Mouse (Mus musculus) CH12.LX (cell line): ENCODE data around the gene Olfr1396. TPM values are rescaled to one million over a fixed set of nuclear protein-coding genes. Genes with fewer than 3 reads are reported as not detected.
A peak's percentile ranks its signal among the peaks of the same experiment; 100 is the strongest.

Experiments used
- DNase-seq: peaks from one replicate; pipeline ENCODE4 v3.0.0-alpha.2; 2013; ENCODE audit errors: extremely low read depth
- H3K27ac ChIP-seq: 2 replicates; pipeline ENCODE4 v1.5.1; 2012; ENCODE audit warnings: low read depth, mild to moderate bottlenecking, control low read depth, moderate library complexity; ENCODE audit not compliant: insufficient read depth
- H3K27me3 ChIP-seq: replicated peaks from 2 replicates; pipeline ENCODE3; 2012; ENCODE audit warnings: inconsistent platforms
- H3K36me3 ChIP-seq, 2 experiments: replicated peaks in 1 of 2; 2 replicates each; pipeline versions ENCODE3 to v1.6.1; 2012; ENCODE audit warnings: inconsistent platforms in 1 of 2, low read length in 1 of 2, mild to moderate bottlenecking in 1 of 2, mixed read lengths in 1 of 2, moderate library complexity in 1 of 2; ENCODE audit not compliant: control insufficient read depth in 1 of 2, insufficient read depth in 1 of 2
- H3K4me1 ChIP-seq, 2 experiments: 2 replicates each; pipeline ENCODE4 v1.6.1; 2012; ENCODE audit warnings: inconsistent platforms in 1 of 2, moderate library complexity in 1 of 2; ENCODE audit not compliant: insufficient read depth in 2 of 2, control insufficient read depth in 1 of 2
- H3K4me2 ChIP-seq: 2 replicates; pipeline ENCODE4 v1.6.1; 2012; ENCODE audit warnings: low read depth, mild to moderate bottlenecking, control low read depth; ENCODE audit not compliant: poor library complexity, insufficient read depth, severe bottlenecking
- H3K4me3 ChIP-seq, 3 experiments: fragments of 150-350 bp in 1 of 3; sonication (generic) in 1 of 3; replicated peaks in 1 of 3; 2 replicates each; pipeline versions ENCODE3 to v1.5.1; 2011 to 2012; ENCODE audit warnings: low read depth in 2 of 3, low read length in 2 of 3, mild to moderate bottlenecking in 2 of 3, moderate library complexity in 2 of 3, control low read depth in 1 of 3, improper control_type of control experiment in 1 of 3, inconsistent platforms in 1 of 3, mixed read lengths in 1 of 3; ENCODE audit not compliant: poor library complexity in 1 of 3
- H3K79me2 ChIP-seq: replicated peaks from 2 replicates; pipeline ENCODE4 v1.6.1; 2012; ENCODE audit warnings: mild to moderate bottlenecking, moderate library complexity; ENCODE audit not compliant: control insufficient read depth, poor library complexity, insufficient read depth, severe bottlenecking; ENCODE audit errors: extremely low read depth
- H3K9ac ChIP-seq: 2 replicates; pipeline ENCODE4 v1.6.1; 2012; ENCODE audit warnings: low read depth, mild to moderate bottlenecking, control low read depth, moderate library complexity; ENCODE audit not compliant: insufficient read depth
- H3K9me3 ChIP-seq: replicated peaks from 2 replicates; pipeline ENCODE3; 2012; ENCODE audit warnings: low read length, inconsistent platforms, mixed read lengths
- CHD2 ChIP-seq: IDR thresholded peaks from 2 replicates; pipeline ENCODE4 v1.6.1; 2011; ENCODE audit warnings: low read length, improper control_type of control experiment
- CTCF ChIP-seq, 2 experiments: IDR thresholded peaks in 1 of 2; conservative IDR thresholded peaks in 1 of 2; 2 replicates each; pipeline ENCODE4 v1.5.1; 2011 to 2012; ENCODE audit warnings: low read depth in 2 of 2, low read length in 2 of 2, improper control_type of control experiment in 1 of 2, inconsistent platforms in 1 of 2, mild to moderate bottlenecking in 1 of 2, moderate library complexity in 1 of 2
- ELF1 ChIP-seq: IDR thresholded peaks from 2 replicates; pipeline ENCODE4 v1.6.1; 2014; ENCODE audit warnings: low read depth, mild to moderate bottlenecking, inconsistent platforms, low read length, improper control_type of control experiment
- GABPA ChIP-seq: IDR thresholded peaks from 2 replicates; pipeline ENCODE4 v1.6.1; 2012; ENCODE audit warnings: low read depth, low read length, improper control_type of control experiment, inconsistent platforms; ENCODE audit not compliant: insufficient replicate concordance
- HCFC1 ChIP-seq: IDR thresholded peaks from 2 replicates; pipeline ENCODE4 v1.6.1; 2012; ENCODE audit warnings: low read depth, mild to moderate bottlenecking, inconsistent platforms, low read length, improper control_type of control experiment
- MXI1 ChIP-seq: IDR thresholded peaks from 2 replicates; pipeline ENCODE4 v1.6.1; 2011; ENCODE audit warnings: mild to moderate bottlenecking, low read depth, low read length, improper control_type of control experiment
- NELFE ChIP-seq: IDR thresholded peaks from 2 replicates; pipeline ENCODE4 v1.6.1; 2011; ENCODE audit warnings: low read depth, low read length, improper control_type of control experiment
- POLR2AphosphoS2 ChIP-seq: IDR thresholded peaks from 2 replicates; pipeline ENCODE4 v1.6.1; 2011; ENCODE audit warnings: low read depth, low read length, improper control_type of control experiment
- RAD21 ChIP-seq: IDR thresholded peaks from 2 replicates; pipeline ENCODE4 v1.6.1; 2011; ENCODE audit warnings: low read depth, mild to moderate bottlenecking, low read length, improper control_type of control experiment, moderate library complexity
- RCOR1 ChIP-seq: conservative IDR thresholded peaks from 2 replicates; pipeline ENCODE4 v1.6.1; 2012; ENCODE audit warnings: low read depth, mild to moderate bottlenecking, inconsistent platforms, low read length, improper control_type of control experiment
- SMC3 ChIP-seq: IDR thresholded peaks from 2 replicates; pipeline ENCODE4 v1.6.1; 2011; ENCODE audit warnings: low read depth, low read length, improper control_type of control experiment
- TCF12 ChIP-seq: IDR thresholded peaks from 2 replicates; pipeline ENCODE4 v1.6.1; 2014; ENCODE audit warnings: low read depth, mild to moderate bottlenecking, inconsistent platforms, low read length, improper control_type of control experiment
- UBTF ChIP-seq: IDR thresholded peaks from 2 replicates; pipeline ENCODE4 v1.6.1; 2012; ENCODE audit warnings: low read depth, mild to moderate bottlenecking, inconsistent platforms, low read length, improper control_type of control experiment, moderate library complexity
- USF2 ChIP-seq: conservative IDR thresholded peaks from 2 replicates; pipeline ENCODE4 v1.6.1; 2011; ENCODE audit warnings: low read depth, low read length, improper control_type of control experiment
- ZC3H11A ChIP-seq: IDR thresholded peaks from 2 replicates; pipeline ENCODE4 v1.6.1; 2012; ENCODE audit warnings: low read depth, mild to moderate bottlenecking, inconsistent platforms, low read length, improper control_type of control experiment
- ZNF384 ChIP-seq: IDR thresholded peaks from 2 replicates; pipeline ENCODE4 v1.6.1; 2012; ENCODE audit warnings: low read depth, low read length, improper control_type of control experiment, inconsistent platforms
- dilution Hi-C: fragments of 300-500 bp; cut with MboI; formaldehyde crosslinking; loops from 2 replicates; pipeline ENCODE4 v1.14.3; 2020; ENCODE audit warnings: low sequenced_read_pairs; ENCODE audit not compliant: extremely low pct_unique_long_range_greater_than_20kb, extremely low pct_ligation_motif_present
- in situ Hi-C: fragments of 300-500 bp; cut with MboI; formaldehyde crosslinking; loops from 3 replicates; pipeline ENCODE4 v1.14.3; 2019; ENCODE audit warnings: low sequenced_read_pairs, low pct_ligation_motif_present, low pct_unique_long_range_greater_than_20kb, mixed read lengths
- polyA plus RNA-seq: library from polyadenylated mRNA; unstranded; fragments of >175 nt; gene quantifications from 2 replicates; pipeline ENCODE4 v1.2.1, GENCODE M21; 2012; ENCODE audit warnings: low read depth; ENCODE audit not compliant: insufficient read length
- total RNA-seq, 2 experiments: library from RNA; depleted of rRNA; stranded (reverse); fragments of 300-350 nt in 1 of 2; fragments of >200 nt in 1 of 2; gene quantifications; 2 replicates each; pipeline ENCODE4 v1.2.3; 2012 to 2014

Gene Olfr1396
- total and polyA plus RNA-seq, 3 experiments = not detected

DNA sequence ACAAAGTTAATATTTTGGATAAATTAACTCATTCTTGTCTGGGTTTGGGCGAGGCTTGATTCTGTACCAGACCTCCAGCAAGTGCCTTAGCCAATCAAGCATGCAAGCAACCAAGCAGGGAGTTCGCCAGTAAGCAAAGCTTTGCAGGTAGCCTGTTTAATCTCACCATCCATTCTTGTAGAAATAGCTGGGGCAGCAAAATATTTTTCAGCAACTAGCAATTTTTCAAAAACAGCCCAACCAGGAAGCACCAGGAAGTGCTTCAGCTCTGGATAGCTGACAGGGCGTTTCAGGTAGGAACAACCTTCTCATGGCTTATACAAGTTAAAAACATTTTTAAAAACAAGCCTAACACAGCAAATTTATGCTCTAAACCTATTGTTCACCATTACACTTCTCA lies 32.8 kb downstream of the Olfr1396 start:
- in situ Hi-C loops = no loop called here

DNA sequence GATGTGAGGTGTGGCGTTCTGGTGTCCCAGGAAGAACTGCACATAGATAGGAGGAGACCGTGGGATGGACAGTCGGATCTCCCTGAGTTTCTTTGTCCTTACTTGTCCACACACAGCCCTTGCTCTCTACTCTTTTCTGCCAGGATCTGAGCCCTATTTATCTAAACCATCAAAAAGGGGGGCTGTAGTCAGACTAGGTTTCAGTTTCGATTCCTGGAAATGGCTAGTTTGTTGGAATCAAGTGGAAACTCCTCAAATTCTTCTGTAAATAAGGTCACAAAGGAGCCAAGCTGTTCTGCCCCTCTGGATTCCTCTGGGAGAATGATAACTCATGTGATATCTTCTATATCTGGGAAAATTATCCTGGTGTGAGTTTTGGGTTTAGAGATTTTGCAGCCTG lies 33.3 kb downstream of the Olfr1396 start:
- Histone ChIP-seq H3K79me2 (no peaks in the 10 kb centered on the region), H3K4me3 (no peak overlapping the region), H3K9me3 (no peaks in the 10 kb centered on the region), H3K36me3 (no peaks in the 10 kb centered on the region), H3K9ac (0 out of 2 replicates have a peak overlapping the region, but pooled peaks have one; percentile 14), H3K4me2 (peak overlapping the region; percentile 49), H3K27me3 (no peaks in the 10 kb centered on the region), H3K4me1 (peaks cover 5 to 44% of the 10 kb centered on the region in 2 experiments), H3K27ac (no peak overlapping the region)
- DNase-seq = no peak
- in situ Hi-C loops (no loop called here), dilution Hi-C loops (no loop called here)
- no peak for TF ChIP-seq NELFE
- no peak for TF ChIP-seq MXI1
- no peak for TF ChIP-seq UBTF
- no peak for TF ChIP-seq ZC3H11A
- TF ChIP-seq SMC3 = no peak
- TF ChIP-seq TCF12 = no peak
- TF ChIP-seq CTCF (conservative IDR thresholded peaks at IDR 0.05 in 1 of 2, IDR thresholded peaks at IDR 0.05 in 1 of 2; ENCODE audit: low read depth in 2 of 2, low read length in 2 of 2) = no peak
- no peak for TF ChIP-seq HCFC1
- no peak for TF ChIP-seq POLR2AphosphoS2
- no peak for TF ChIP-seq ZNF384
- no peak for TF ChIP-seq CHD2
- TF ChIP-seq RCOR1 = no peak
- no peak for TF ChIP-seq USF2

More for the DNA sequence above, 32.8 kb downstream of the Olfr1396 start:
- Histone ChIP-seq H3K36me3 (no peaks in the 10 kb centered on the region), H3K27ac (no peak overlapping the region), H3K4me1 (peaks cover 5 to 50% of the 10 kb centered on the region in 2 experiments), H3K79me2 (no peaks in the 10 kb centered on the region), H3K27me3 (no peaks in the 10 kb centered on the region), H3K4me2 (peak overlapping the region; percentile 49; the same call in 1 of the 2 replicates), H3K9me3 (no peaks in the 10 kb centered on the region), H3K9ac (0 out of 2 replicates have a peak overlapping the region, but pooled peaks have one; percentile 14), H3K4me3 (no peak overlapping the region)
- no peak for DNase-seq
- dilution Hi-C loops = no loop called here
- TF ChIP-seq ELF1 = peak; percentile 50; the same call in 1 of the 2 replicates
- TF ChIP-seq CHD2 = no peak
- TF ChIP-seq GABPA = no peak
- no peak for TF ChIP-seq RAD21
